Mouse (Mus musculus): ENCODE results near the gene V1ra8. TPM values are rescaled to one million over a fixed set of nuclear protein-coding genes. Genes with fewer than 3 reads are reported as not detected.

The V1ra8 gene
- total RNA-seq (2023), result not detected in 4 replicates

GRCm38 (mm10) chr6:90202493-90202892 lies at the start of gene V1ra8:
Gene V1ra8, plus strand, starts transcription at chr6:90202793.

GRCm38 (mm10) chr6:90174508-90174907 lies 28.1 kb upstream of the V1ra8 start, which contains the start of gene Vmn1r52:
Gene Vmn1r52, plus strand, starts transcription at chr6:90174808.

GRCm38 (mm10) chr6:90224338-90224737 lies 21.7 kb downstream of the V1ra8 start, which contains the start of gene Vmn1r53:
Gene Vmn1r53, minus strand, starts transcription at chr6:90224438.

GRCm38 (mm10) chr6:90246000-90246399 lies 43.4 kb downstream of the V1ra8 start, which contains the start of gene Vmn1r54:
Gene Vmn1r54, plus strand, starts transcription at chr6:90246300.

Other genes with a start within 250 kb of the V1ra8 start
- not detected in 4 replicates for gene Vmn1r46, start 233.5 kb upstream of the V1ra8 start, total RNA-seq (2023)
- not detected in 4 replicates for gene Vmn1r47, start 186.6 kb upstream of the V1ra8 start, total RNA-seq (2023)
- gene Vmn1r48, start 166.0 kb upstream of the V1ra8 start, total RNA-seq (2023), result not detected in 4 replicates
- not detected in 4 replicates for gene Vmn1r49, start 124.3 kb upstream of the V1ra8 start, total RNA-seq (2023)
- gene Vmn1r50, start 101.4 kb upstream of the V1ra8 start, total RNA-seq (2023), result not detected in 4 replicates
- gene Vmn1r51, start 80.2 kb upstream of the V1ra8 start, total RNA-seq (2023), result not detected in 4 replicates
- not detected in 4 replicates for gene Vmn1r52, start 28.0 kb upstream of the V1ra8 start, total RNA-seq (2023)
- gene Vmn1r53, start 21.6 kb downstream of the V1ra8 start, total RNA-seq (2023), result not detected in 4 replicates
- not detected in 4 replicates for gene Vmn1r54, start 43.5 kb downstream of the V1ra8 start, total RNA-seq (2023)
- not detected in 4 replicates for gene BC048671, start 98.4 kb downstream of the V1ra8 start, total RNA-seq (2023)
- gene Chst13, start 122.4 kb downstream of the V1ra8 start, total RNA-seq (2023), result not detected in 4 replicates
- gene Uroc1, start 130.5 kb downstream of the V1ra8 start, total RNA-seq (2023), result not detected in 4 replicates
- 24.9 to 30.4 TPM (median 29.5 TPM) in 4 replicates for gene Zxdc, start 166.7 kb downstream of the V1ra8 start, total RNA-seq (2023)
- not detected in 4 replicates for gene Cfap100, start 226.0 kb downstream of the V1ra8 start, total RNA-seq (2023)

All from B cell, adult 62 days (primary cell).